In the genomic region with DNA sequence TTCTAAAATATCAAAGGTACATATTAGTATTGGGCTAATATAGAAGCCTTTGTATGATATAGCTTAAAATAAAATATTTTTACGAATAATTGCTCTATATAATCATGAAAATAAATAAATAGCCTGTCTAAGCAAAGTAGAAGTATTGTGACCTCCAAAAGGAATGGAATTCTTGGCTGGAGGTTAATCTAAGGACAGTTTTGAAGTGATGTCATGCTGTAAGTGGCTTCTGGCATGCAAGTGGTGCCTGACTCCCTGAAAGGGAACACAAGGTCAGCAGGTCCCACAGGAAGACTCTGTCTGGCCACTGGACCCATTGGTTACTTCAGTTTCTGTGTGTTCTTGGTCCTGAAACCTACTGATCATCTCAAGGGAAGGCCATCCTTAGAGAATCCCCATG, we compare ENCODE assay signal across 21 mouse cellular contexts.
A peak's percentile ranks its signal among the peaks of the same experiment; 100 is the strongest.
DNase-seq lines count a peak whose midpoint lies in the region; ATAC-seq and TF ChIP-seq lines count a peak whose summit lies in the region.
"Had no signal": no experiment of that assay in that cellular context is flagged by ENCODE, and none has a peak within 500 bp of the region (broad histone marks: within the 10 kb centered on the region; RNA-seq: fewer than 3 reads in every experiment).

No protein-coding gene starts in this region.

- H3K4me1 ChIP-seq in heart, postnatal 0 days (ENCODE audit: control insufficient read depth, insufficient read depth): no peaks in the 10 kb centered on the region
- 0 out of 2 replicates have a peak, but pooled peaks cover 6% of the 10 kb centered on the region for H3K4me1 ChIP-seq in heart, embryonic 12.5 days (replicated peaks)
- H3K4me1 ChIP-seq: embryonic facial prominence, embryonic 10.5 days; embryonic facial prominence, embryonic 12.5 days; forebrain, embryonic 13.5 days; forebrain, embryonic 15.5 days had no signal

- 27% methylated on average over 1 of the region's 1 CpGs for WGBS in heart, postnatal 0 days
- 46% methylated on average over 1 of the region's 1 CpGs for WGBS in heart, embryonic 12.5 days

- no peak overlapping the region for H3K4me3 ChIP-seq in heart, postnatal 0 days (ENCODE audit: low read depth, low read length)
- no peak overlapping the region for H3K4me3 ChIP-seq in heart, embryonic 12.5 days
- H3K4me3 ChIP-seq: embryonic facial prominence, embryonic 10.5 days; embryonic facial prominence, embryonic 12.5 days; forebrain, embryonic 13.5 days; forebrain, embryonic 15.5 days had no signal

- H3K27me3 ChIP-seq in heart, postnatal 0 days (ENCODE audit: control insufficient read depth, insufficient read depth, low read length): no peaks in the 10 kb centered on the region
- H3K27me3 ChIP-seq in heart, embryonic 12.5 days (replicated peaks): no peaks in the 10 kb centered on the region
- H3K27me3 ChIP-seq: embryonic facial prominence, embryonic 12.5 days; forebrain, embryonic 13.5 days; forebrain, embryonic 15.5 days had no signal

- intact Hi-C loops in heart, postnatal 25 days (cut with DNase I): no loop called here

- TF ChIP-seq EP300 in heart, postnatal 0 days (IDR thresholded peaks at IDR 0.05; ENCODE audit: low read depth): no peak

- no peak overlapping the region for H3K9ac ChIP-seq in heart, postnatal 0 days (replicated peaks; ENCODE audit: low read depth, low read length)
- no peak overlapping the region for H3K9ac ChIP-seq in heart, embryonic 12.5 days
- H3K9ac ChIP-seq: embryonic facial prominence, embryonic 12.5 days; forebrain, embryonic 13.5 days; forebrain, embryonic 15.5 days had no signal

- TF ChIP-seq CTCF in heart, postnatal 0 days (IDR thresholded peaks at IDR 0.05; ENCODE audit: low read depth): no peak

- H3K27ac ChIP-seq in heart, postnatal 0 days (ENCODE audit: low read depth): no peak overlapping the region
- H3K27ac ChIP-seq in heart, embryonic 12.5 days (ENCODE audit: poor library complexity, severe bottlenecking): no peak overlapping the region
- H3K27ac ChIP-seq: embryonic facial prominence, embryonic 10.5 days; embryonic facial prominence, embryonic 12.5 days; forebrain, embryonic 13.5 days; forebrain, embryonic 15.5 days had no signal

- DNase-seq in heart, adult 8-10 months (ENCODE audit: low spot score): peak; percentile 9
- DNase-seq in heart, adult 11 months: no peak
- peak; percentile 61 for DNase-seq in heart, postnatal 0 days (ENCODE audit: low spot score)
- DNase-seq in heart, postnatal 25 days (ENCODE audit: low spot score): no peak
- DNase-seq in heart, postnatal 4 days: peak; percentile 14
- DNase-seq in Muller cell, postnatal 12 days (ENCODE audit: inconsistent ontology term): no peak
- DNase-seq: adrenal gland, adult 8-10 months; adrenal gland, postnatal 14 days; adrenal gland, postnatal 36 days; cerebellum, adult 11-12 months; cerebellum, adult 2 months; cerebellum, adult 9-10 months; cerebellum, postnatal 10 days; cerebellum, postnatal 25 days had no signal

- no peaks in the 10 kb centered on the region for H3K36me3 ChIP-seq in heart, postnatal 0 days (replicated peaks; ENCODE audit: control insufficient read depth, insufficient read depth, low read length)
- H3K36me3 ChIP-seq in heart, embryonic 12.5 days: no peaks in the 10 kb centered on the region
- H3K36me3 ChIP-seq: embryonic facial prominence, embryonic 10.5 days; embryonic facial prominence, embryonic 12.5 days; forebrain, embryonic 15.5 days had no signal

- ATAC-seq in heart, postnatal 0 days (ENCODE audit: insufficient read depth, low read depth): peak; percentile 74
- no peak for ATAC-seq in heart, embryonic 12.5 days (ENCODE audit: insufficient number of reproducible peaks, low FRiP score)
- ATAC-seq: activated CD4-positive, CD25-positive, alpha-beta regulatory T cell, adult 4 months; forebrain, embryonic 13.5 days; forebrain, embryonic 15.5 days; Patski had no signal

- no peak overlapping the region for H3K4me2 ChIP-seq in heart, postnatal 0 days (ENCODE audit: low read depth, low read length)
- H3K4me2 ChIP-seq in heart, embryonic 12.5 days: no peak overlapping the region
- H3K4me2 ChIP-seq: embryonic facial prominence, embryonic 12.5 days; forebrain, embryonic 13.5 days; forebrain, embryonic 15.5 days had no signal

- no peaks in the 10 kb centered on the region for H3K9me3 ChIP-seq in heart, postnatal 0 days (replicated peaks; ENCODE audit: control insufficient read depth, low read length)
- H3K9me3 ChIP-seq in heart, embryonic 12.5 days (replicated peaks): no peaks in the 10 kb centered on the region
- H3K9me3 ChIP-seq: embryonic facial prominence, embryonic 10.5 days; embryonic facial prominence, embryonic 12.5 days; forebrain, embryonic 13.5 days; forebrain, embryonic 15.5 days had no signal

Comparison
In these comparisons a context has a peak if more than half of its experiments do, and no peak if none do; other contexts are left out.
1. DNase-seq: peak in heart, adult 8-10 months (single experiment), heart, postnatal 0 days (single experiment) and heart, postnatal 4 days (single experiment); none in heart, adult 11 months (single experiment), heart, postnatal 25 days (single experiment) and Muller cell, postnatal 12 days (single experiment).